In the genomic region with DNA sequence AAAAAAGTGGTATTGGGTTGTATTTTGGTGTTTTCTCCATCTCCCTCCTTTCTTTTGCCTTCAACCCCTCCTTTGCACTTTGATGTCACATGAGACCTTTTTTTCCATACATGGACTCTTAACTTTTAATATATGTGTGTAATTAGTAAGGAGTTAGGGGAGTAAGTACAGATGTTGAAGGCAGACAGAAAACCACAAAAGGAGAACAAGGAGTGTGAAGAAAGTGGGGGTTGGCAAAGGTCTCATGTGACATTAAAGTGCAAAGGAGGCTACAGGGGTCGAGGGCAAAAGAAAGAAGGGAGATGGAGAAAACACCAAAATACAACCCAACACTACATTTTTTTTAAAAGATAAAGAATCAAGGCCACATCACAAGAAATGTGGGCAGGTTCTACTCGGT, we compare ENCODE assay signal across 24 mouse cellular contexts.
"Had no signal": no experiment of that assay in that cellular context is flagged by ENCODE, and none has a peak within 500 bp of the region (broad histone marks: within the 10 kb centered on the region; RNA-seq: fewer than 3 reads in every experiment).

No protein-coding gene starts in this region.

- H3K27me3 ChIP-seq: heart, embryonic 12.5 days; hindbrain, embryonic 12.5 days; intestine, embryonic 15.5 days; limb, embryonic 13.5 days; limb, embryonic 15.5 days; liver, embryonic 12.5 days had no signal

- H3K9ac ChIP-seq: heart, embryonic 12.5 days; hindbrain, embryonic 12.5 days; hindbrain, embryonic 14.5 days; intestine, embryonic 15.5 days; limb, embryonic 13.5 days; limb, embryonic 15.5 days; liver, embryonic 12.5 days; liver, embryonic 14.5 days had no signal

- H3K4me1 ChIP-seq: hindbrain, embryonic 10.5 days; hindbrain, embryonic 12.5 days; intestine, embryonic 15.5 days; limb, embryonic 13.5 days; limb, embryonic 15.5 days; liver, embryonic 12.5 days had no signal

- H3K36me3 ChIP-seq: heart, embryonic 10.5 days; heart, embryonic 12.5 days; hindbrain, embryonic 10.5 days; hindbrain, embryonic 12.5 days; intestine, embryonic 15.5 days; limb, embryonic 13.5 days; limb, embryonic 15.5 days; liver, embryonic 12.5 days had no signal

- DNase-seq: gastrocnemius, postnatal 14 days; gastrocnemius, postnatal 36 days; heart, adult 18-20 months; heart, postnatal 10 days; heart, postnatal 4 days; kidney, adult 18-20 months; kidney, adult 9 months; kidney, postnatal 10 days; kidney, postnatal 25 days; kidney, postnatal 4 days; layer of hippocampus, postnatal 36 days; left cerebral cortex, postnatal 4 days had no signal

- ATAC-seq: hindbrain, embryonic 16.5 days; inflammation-experienced regulatory T-cells, adult 6 months; liver, embryonic 12.5 days had no signal

- H3K4me3 ChIP-seq: heart, embryonic 10.5 days; heart, embryonic 12.5 days; hindbrain, embryonic 10.5 days; hindbrain, embryonic 12.5 days; intestine, embryonic 15.5 days; limb, embryonic 13.5 days; limb, embryonic 15.5 days; liver, embryonic 12.5 days had no signal

- H3K27ac ChIP-seq: heart, embryonic 10.5 days; hindbrain, embryonic 10.5 days; hindbrain, embryonic 12.5 days; hindbrain, embryonic 14.5 days; intestine, embryonic 15.5 days; limb, embryonic 13.5 days; limb, embryonic 15.5 days; liver, embryonic 12.5 days; liver, embryonic 14.5 days had no signal

- H3K9me3 ChIP-seq: heart, embryonic 10.5 days; heart, embryonic 12.5 days; hindbrain, embryonic 10.5 days; hindbrain, embryonic 12.5 days; intestine, embryonic 15.5 days; limb, embryonic 13.5 days; limb, embryonic 15.5 days; liver, embryonic 12.5 days had no signal

- H3K4me2 ChIP-seq: heart, embryonic 12.5 days; hindbrain, embryonic 12.5 days; hindbrain, embryonic 14.5 days; intestine, embryonic 15.5 days; limb, embryonic 13.5 days; limb, embryonic 15.5 days; liver, embryonic 12.5 days had no signal
